Mouse (Mus musculus): ENCODE measurements around the gene Glg1. TPM values are rescaled to one million over a fixed set of nuclear protein-coding genes. Genes with fewer than 3 reads are reported as not detected.
"Not testable (repeated sequence)": the region's sequence is repeated elsewhere in the genome, so short reads cannot be mapped to it uniquely, and the experiment has no call there.

The Glg1 gene
- polyA plus RNA-seq, 1 experiment = 81.9 TPM

GRCm38 (mm10) chr8:111252487-111253112 is 6.4 kb downstream of the Glg1 start:
- peaks cover 7% of the 10 kb centered on the region for H3K4me1 ChIP-seq (ENCODE audit: control insufficient read depth, insufficient read depth, low read length)
- no peak for TF ChIP-seq POLR2A (IDR thresholded peaks at IDR 0.05; ENCODE audit: borderline replicate concordance, low read depth, low read length)
- no peak for TF ChIP-seq CTCF (IDR thresholded peaks at IDR 0.05; ENCODE audit: low read depth, low read length)
- no peak overlapping the region for H3K4me3 ChIP-seq (ENCODE audit: insufficient read depth, low read length)
- no peak overlapping the region for H3K27ac ChIP-seq (ENCODE audit: insufficient read depth, low read depth, low read length)

GRCm38 (mm10) chr8:111250111-111250510 is 8.9 kb downstream of the Glg1 start:
- TF ChIP-seq POLR2A (IDR thresholded peaks at IDR 0.05; ENCODE audit: borderline replicate concordance, low read depth, low read length) (no peak), CTCF (IDR thresholded peaks at IDR 0.05; ENCODE audit: low read depth, low read length) (no peak)
- H3K27ac ChIP-seq (ENCODE audit: insufficient read depth, low read depth, low read length) = no peak overlapping the region
- H3K4me3 ChIP-seq (ENCODE audit: insufficient read depth, low read length) = no peak overlapping the region
- H3K4me1 ChIP-seq (ENCODE audit: control insufficient read depth, insufficient read depth, low read length) = peaks cover 18% of the 10 kb centered on the region

GRCm38 (mm10) chr8:111248136-111248535 is 10.9 kb downstream of the Glg1 start:
- TF ChIP-seq POLR2A (IDR thresholded peaks at IDR 0.05; ENCODE audit: borderline replicate concordance, low read depth, low read length) (no peak), CTCF (IDR thresholded peaks at IDR 0.05; ENCODE audit: low read depth, low read length) (no peak)
- Histone ChIP-seq H3K4me3 (ENCODE audit: insufficient read depth, low read length) (no peak overlapping the region), H3K4me1 (ENCODE audit: control insufficient read depth, insufficient read depth, low read length) (peaks cover 25% of the 10 kb centered on the region), H3K27ac (ENCODE audit: insufficient read depth, low read depth, low read length) (peak overlapping the region; percentile 69)

GRCm38 (mm10) chr8:111246864-111247263 is 12.2 kb downstream of the Glg1 start:
- H3K4me1 ChIP-seq (ENCODE audit: control insufficient read depth, insufficient read depth, low read length) = peaks cover 26% of the 10 kb centered on the region
- not testable (repeated sequence) for H3K4me3 ChIP-seq (ENCODE audit: insufficient read depth, low read length); H3K27ac ChIP-seq (ENCODE audit: insufficient read depth, low read depth, low read length)

GRCm38 (mm10) chr8:111246287-111246830 is 12.7 kb downstream of the Glg1 start:
- Histone ChIP-seq H3K27ac (ENCODE audit: insufficient read depth, low read depth, low read length) (0 out of 2 replicates have a peak overlapping the region, but pooled peaks have one; percentile 28), H3K4me1 (ENCODE audit: control insufficient read depth, insufficient read depth, low read length) (peaks cover 31% of the 10 kb centered on the region), H3K4me3 (ENCODE audit: insufficient read depth, low read length) (no peak overlapping the region)
- TF ChIP-seq POLR2A (IDR thresholded peaks at IDR 0.05; ENCODE audit: borderline replicate concordance, low read depth, low read length) (no peak), CTCF (IDR thresholded peaks at IDR 0.05; ENCODE audit: low read depth, low read length) (no peak)

GRCm38 (mm10) chr8:111237301-111237700 is 21.7 kb downstream of the Glg1 start:
- peak overlapping the region; percentile 16; the same call in 1 of the 2 replicates for H3K4me3 ChIP-seq (ENCODE audit: insufficient read depth, low read length)
- no peak for TF ChIP-seq POLR2A (IDR thresholded peaks at IDR 0.05; ENCODE audit: borderline replicate concordance, low read depth, low read length)
- no peak for TF ChIP-seq CTCF (IDR thresholded peaks at IDR 0.05; ENCODE audit: low read depth, low read length)
- H3K4me1 ChIP-seq (ENCODE audit: control insufficient read depth, insufficient read depth, low read length) = peaks cover 55% of the 10 kb centered on the region
- peak overlapping the region; percentile 94 for H3K27ac ChIP-seq (ENCODE audit: insufficient read depth, low read depth, low read length)

GRCm38 (mm10) chr8:111233730-111234129 is 25.3 kb downstream of the Glg1 start:
- TF ChIP-seq POLR2A (IDR thresholded peaks at IDR 0.05; ENCODE audit: borderline replicate concordance, low read depth, low read length) (no peak), CTCF (IDR thresholded peaks at IDR 0.05; ENCODE audit: low read depth, low read length) (no peak)
- Histone ChIP-seq H3K27ac (ENCODE audit: insufficient read depth, low read depth, low read length) (peak overlapping the region; percentile 93), H3K4me3 (ENCODE audit: insufficient read depth, low read length) (no peak overlapping the region), H3K4me1 (ENCODE audit: control insufficient read depth, insufficient read depth, low read length) (peaks cover 52% of the 10 kb centered on the region)

- no peak for TF ChIP-seq POLR2A (IDR thresholded peaks at IDR 0.05; ENCODE audit: borderline replicate concordance, low read depth, low read length)
- no peak for TF ChIP-seq CTCF (IDR thresholded peaks at IDR 0.05; ENCODE audit: low read depth, low read length)
- Histone ChIP-seq H3K4me3 (ENCODE audit: insufficient read depth, low read length) (no peak overlapping the region), H3K4me1 (ENCODE audit: control insufficient read depth, insufficient read depth, low read length) (peaks cover 24% of the 10 kb centered on the region), H3K27ac (ENCODE audit: insufficient read depth, low read depth, low read length) (peak overlapping the region; percentile 33)
Observed at GRCm38 (mm10) chr8:111224153-111224552, 34.9 kb downstream of the Glg1 start.

- Histone ChIP-seq H3K4me3 (ENCODE audit: insufficient read depth, low read length) (no peak overlapping the region), H3K27ac (ENCODE audit: insufficient read depth, low read depth, low read length) (no peak overlapping the region), H3K4me1 (ENCODE audit: control insufficient read depth, insufficient read depth, low read length) (peaks cover 2% of the 10 kb centered on the region)
- TF ChIP-seq POLR2A (IDR thresholded peaks at IDR 0.05; ENCODE audit: borderline replicate concordance, low read depth, low read length) (no peak), CTCF (IDR thresholded peaks at IDR 0.05; ENCODE audit: low read depth, low read length) (no peak)
Observed at GRCm38 (mm10) chr8:111218107-111218506, 40.9 kb downstream of the Glg1 start.

- Histone ChIP-seq H3K4me1 (ENCODE audit: control insufficient read depth, insufficient read depth, low read length) (peaks cover 19% of the 10 kb centered on the region), H3K4me3 (ENCODE audit: insufficient read depth, low read length) (no peak overlapping the region), H3K27ac (ENCODE audit: insufficient read depth, low read depth, low read length) (no peak overlapping the region)
- TF ChIP-seq CTCF (IDR thresholded peaks at IDR 0.05; ENCODE audit: low read depth, low read length) = no peak
Observed at GRCm38 (mm10) chr8:111213406-111213805, 45.6 kb downstream of the Glg1 start.

All from bone marrow macrophage, adult 2 months (primary cell).